Mouse (Mus musculus) ES-Bruce4 (cell line): ENCODE data around the gene Tmem251. TPM values are rescaled to one million over a fixed set of nuclear protein-coding genes. Genes with fewer than 3 reads are reported as not detected.

Experiments used
- H3K27ac ChIP-seq: 2 replicates; pipeline ENCODE4 v1.5.1; 2012; ENCODE audit warnings: low read length, inconsistent platforms; ENCODE audit not compliant: insufficient read depth
- H3K27me3 ChIP-seq: 2 replicates; pipeline ENCODE4 v1.6.1; 2012; ENCODE audit warnings: mild to moderate bottlenecking, low read length, inconsistent platforms; ENCODE audit not compliant: control insufficient read depth, poor library complexity, insufficient read depth, severe bottlenecking
- H3K36me3 ChIP-seq: 2 replicates; pipeline ENCODE4 v1.6.1; 2012; ENCODE audit warnings: inconsistent platforms, mild to moderate bottlenecking, low read length, moderate library complexity; ENCODE audit not compliant: control insufficient read depth, poor library complexity, insufficient read depth, severe bottlenecking
- H3K4me1 ChIP-seq: one replicate; pipeline ENCODE4 v1.8.1; 2011; ENCODE audit warnings: low read length; ENCODE audit not compliant: control insufficient read depth, insufficient read depth
- H3K4me3 ChIP-seq: 2 replicates; pipeline ENCODE4 v1.5.1; 2011; ENCODE audit warnings: low read depth, mild to moderate bottlenecking, low read length
- H3K9ac ChIP-seq: 2 replicates; pipeline ENCODE4 v1.6.1; 2012; ENCODE audit warnings: low read depth, mild to moderate bottlenecking, inconsistent platforms; ENCODE audit not compliant: poor library complexity, severe bottlenecking
- H3K9me3 ChIP-seq: replicated peaks from 2 replicates; pipeline ENCODE4 v1.6.1; 2012; ENCODE audit warnings: mild to moderate bottlenecking, low read length, inconsistent platforms; ENCODE audit not compliant: control insufficient read depth, poor library complexity, insufficient read depth, severe bottlenecking
- CTCF ChIP-seq: IDR thresholded peaks from one replicate; pipeline ENCODE4 v1.8.1; 2011; ENCODE audit warnings: low read depth, low read length
- EP300 ChIP-seq: IDR thresholded peaks from 2 replicates; pipeline ENCODE4 v1.6.1; 2011; ENCODE audit warnings: low read depth, low read length; ENCODE audit not compliant: insufficient read depth
- POLR2A ChIP-seq: IDR thresholded peaks from one replicate; pipeline ENCODE4 v1.8.1; 2011; ENCODE audit warnings: low read length; ENCODE audit not compliant: insufficient read depth
- polyA plus RNA-seq: library from polyadenylated mRNA; stranded (reverse); fragments of >200 nt; gene quantifications from 2 replicates; pipeline ENCODE4 v1.2.4, GENCODE M21; 2011; ENCODE audit warnings: low read depth; ENCODE audit not compliant: missing spikeins, insufficient read depth, insufficient read length

Tmem251 gene
- polyA plus RNA-seq, 1 experiment: 6.3 TPM

DNA sequence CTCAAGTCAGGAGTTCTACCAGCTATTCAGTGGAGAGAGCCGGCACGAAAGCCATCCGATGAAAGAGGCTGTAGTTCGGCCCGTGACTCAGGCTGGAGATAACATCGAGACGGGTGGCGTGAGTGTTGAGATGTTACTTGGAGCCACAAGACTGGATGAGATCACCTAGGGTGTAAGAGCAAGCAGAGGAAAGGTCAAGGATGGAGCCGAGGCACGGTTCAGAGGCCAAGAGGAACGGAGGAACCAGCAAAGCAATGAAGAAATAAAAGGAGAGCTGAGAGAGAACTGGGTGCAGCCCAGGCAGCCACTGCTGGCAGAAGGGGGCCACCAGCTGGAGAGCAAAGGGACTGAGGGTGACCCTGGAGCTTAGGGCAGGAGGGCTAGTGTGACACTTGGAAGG is 35.3 kb upstream of the Tmem251 start:
- Histone ChIP-seq H3K9ac (no peak overlapping the region), H3K4me3 (no peak overlapping the region)

DNA sequence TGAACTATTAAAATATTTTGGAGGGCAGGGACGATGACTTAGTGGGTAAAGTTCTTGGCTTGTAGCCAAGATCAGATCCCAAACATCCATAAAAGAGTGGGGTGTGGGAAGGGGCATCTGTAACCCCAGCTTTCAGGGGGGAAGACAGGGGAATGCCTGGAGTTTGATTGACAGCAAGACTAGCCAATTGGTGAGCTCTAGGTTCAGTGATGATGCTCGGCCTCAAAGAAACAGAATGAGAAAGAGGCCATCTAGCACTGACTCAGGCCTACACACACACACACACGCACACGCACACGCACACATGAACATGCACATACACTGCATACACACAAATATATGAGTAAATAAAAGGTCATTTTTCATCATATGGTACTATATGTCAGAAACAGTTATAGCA is 33.7 kb upstream of the Tmem251 start:
- no peaks in the 10 kb centered on the region for H3K9me3 ChIP-seq
- H3K27me3 ChIP-seq: no peaks in the 10 kb centered on the region
- no peak overlapping the region for H3K27ac ChIP-seq
- H3K36me3 ChIP-seq: no peaks in the 10 kb centered on the region
- no peak overlapping the region for H3K9ac ChIP-seq
- peaks cover 22% of the 10 kb centered on the region for H3K4me1 ChIP-seq
- H3K4me3 ChIP-seq: no peak overlapping the region
- no peak for TF ChIP-seq CTCF
- no peak for TF ChIP-seq POLR2A
- TF ChIP-seq EP300: no peak

More for the DNA sequence above, 35.3 kb upstream of the Tmem251 start:
- Histone ChIP-seq H3K27ac (peak overlapping the region; percentile 80; the same call in 1 of the 2 replicates), H3K4me1 (peaks cover 17% of the 10 kb centered on the region), H3K27me3 (no peaks in the 10 kb centered on the region), H3K9me3 (no peaks in the 10 kb centered on the region), H3K36me3 (no peaks in the 10 kb centered on the region)
- no peak for TF ChIP-seq POLR2A
- peak; percentile 63 for TF ChIP-seq CTCF
- no peak for TF ChIP-seq EP300

DNA sequence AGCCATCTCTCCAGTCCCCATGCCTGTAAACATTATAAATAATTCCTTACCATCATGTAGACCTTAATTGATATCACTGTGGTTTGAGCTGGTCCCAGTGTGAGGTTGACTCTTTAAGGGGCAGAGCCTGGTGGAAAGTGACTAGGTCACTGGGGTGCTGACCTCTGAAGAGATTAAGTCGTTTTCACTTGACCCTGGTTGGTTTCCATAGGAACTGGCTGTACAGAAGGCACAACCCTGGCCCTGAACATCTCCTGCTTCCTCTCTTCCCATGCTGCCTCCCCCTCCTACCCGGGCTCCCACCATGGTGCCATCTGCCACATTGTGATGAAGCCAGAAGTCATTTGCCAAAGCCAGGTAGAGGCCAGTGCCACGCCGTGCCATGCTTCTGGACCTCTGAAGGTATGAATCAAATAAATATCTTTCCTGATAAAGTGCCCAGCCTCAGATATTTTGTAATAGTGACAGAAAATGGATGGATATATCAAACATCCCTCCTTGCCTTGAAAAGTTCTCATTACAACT is 32.6 kb upstream of the Tmem251 start:
- H3K27ac ChIP-seq: 0 out of 2 replicates have a peak overlapping the region, but pooled peaks have one; percentile 41
- H3K4me3 ChIP-seq: no peak overlapping the region
- no peak for TF ChIP-seq POLR2A
- H3K9ac ChIP-seq: no peak overlapping the region
- H3K9me3 ChIP-seq: no peaks in the 10 kb centered on the region
- H3K4me1 ChIP-seq: peaks cover 22% of the 10 kb centered on the region
- H3K36me3 ChIP-seq: no peaks in the 10 kb centered on the region
- no peaks in the 10 kb centered on the region for H3K27me3 ChIP-seq

DNA sequence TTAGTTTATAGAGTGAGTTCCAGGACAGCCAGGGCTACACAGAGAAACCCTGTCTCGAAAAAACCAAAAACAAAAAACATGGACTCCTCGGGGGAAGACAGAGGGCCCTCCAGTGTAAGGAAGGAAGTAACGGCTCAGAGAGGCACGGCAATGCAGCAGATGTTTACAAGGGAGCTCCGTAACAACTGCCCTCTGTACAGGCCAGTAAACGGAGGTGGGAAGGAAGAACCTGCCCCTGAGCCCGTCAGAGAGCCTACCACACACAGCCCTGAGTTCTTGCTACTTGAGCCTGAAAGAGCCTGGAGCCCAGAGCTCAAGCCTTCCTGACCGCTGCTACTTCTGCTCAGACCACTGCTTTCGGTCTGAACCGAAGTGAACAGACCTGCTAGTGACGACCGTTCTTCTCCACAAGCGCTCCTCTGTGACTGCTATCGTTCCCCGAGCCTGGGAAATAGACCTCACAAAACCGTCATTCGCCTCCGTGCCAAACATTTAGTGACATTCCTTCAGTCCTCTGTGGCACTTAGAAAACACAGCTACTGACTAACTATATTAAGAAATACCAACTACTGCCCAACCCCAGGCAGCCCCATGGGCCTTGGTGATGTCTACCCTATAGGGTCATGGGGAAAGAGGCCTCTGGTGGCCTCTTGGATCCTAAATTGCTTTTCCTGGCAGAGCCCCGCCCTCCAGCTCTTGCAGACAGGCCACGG is 30.3 kb upstream of the Tmem251 start:
- H3K36me3 ChIP-seq: no peaks in the 10 kb centered on the region
- peaks cover 18% of the 10 kb centered on the region for H3K4me1 ChIP-seq
- peak overlapping the region; percentile 85 for H3K27ac ChIP-seq
- no peaks in the 10 kb centered on the region for H3K9me3 ChIP-seq
- peak overlapping the region; percentile 24 for H3K9ac ChIP-seq
- peak overlapping the region; percentile 10 for H3K4me3 ChIP-seq
- no peak for TF ChIP-seq CTCF
- TF ChIP-seq POLR2A: no peak
- TF ChIP-seq EP300: no peak
- no peaks in the 10 kb centered on the region for H3K27me3 ChIP-seq

GRCm38 (mm10) chr12:102714116-102714515 is 29.4 kb upstream of the Tmem251 start:
- Histone ChIP-seq H3K9ac (peak overlapping the region; percentile 24; the same call in 1 of the 2 replicates), H3K4me1 (peaks cover 18% of the 10 kb centered on the region), H3K4me3 (no peak overlapping the region), H3K27me3 (no peaks in the 10 kb centered on the region), H3K36me3 (no peaks in the 10 kb centered on the region), H3K27ac (peak overlapping the region; percentile 85), H3K9me3 (no peaks in the 10 kb centered on the region)
- peak; percentile 13 for TF ChIP-seq POLR2A
- TF ChIP-seq EP300: peak; percentile 75
- no peak for TF ChIP-seq CTCF
